Mouse (Mus musculus) erythroblast, adult 5-6 weeks (primary cell): ENCODE results near the gene Usp48. TPM values are rescaled to one million over a fixed set of nuclear protein-coding genes. Genes with fewer than 3 reads are reported as not detected.

Experiments
- ATAC-seq: replicated peaks from 2 replicates; pipeline ENCODE4 v1.8.0; 2016; ENCODE audit warnings: moderate number of reproducible peaks, mild to moderate bottlenecking, moderate TSS enrichment, inconsistent platforms; ENCODE audit not compliant: poor library complexity, low FRiP score, severe bottlenecking
- total RNA-seq, 2 experiments: library from RNA; stranded (forward) in 1 of 2; stranded (reverse) in 1 of 2; fragments of 150-400 nt in 1 of 2; fragments of 200-764, 138-1000 nt in 1 of 2; gene quantifications; 2 replicates each; pipeline versions ENCODE4 v1.2.3 to v1.2.4; 2015 to 2017; ENCODE audit warnings: low replicate concordance in 2 of 2

The Usp48 gene
- total RNA-seq, 2 experiments from 2014 or later = 43.4 to 46.5 TPM

- ATAC-seq = no peak
Measured at GRCm38 (mm10) chr4:137607023-137607422, 13.5 kb downstream of the Usp48 start.

- ATAC-seq = no peak
Measured at GRCm38 (mm10) chr4:137609281-137609680, 15.7 kb downstream of the Usp48 start.

- ATAC-seq = 0 out of 2 replicates have a peak, but pooled peaks have one; percentile 35
Measured at GRCm38 (mm10) chr4:137609702-137610101, 16.1 kb downstream of the Usp48 start.

DNA sequence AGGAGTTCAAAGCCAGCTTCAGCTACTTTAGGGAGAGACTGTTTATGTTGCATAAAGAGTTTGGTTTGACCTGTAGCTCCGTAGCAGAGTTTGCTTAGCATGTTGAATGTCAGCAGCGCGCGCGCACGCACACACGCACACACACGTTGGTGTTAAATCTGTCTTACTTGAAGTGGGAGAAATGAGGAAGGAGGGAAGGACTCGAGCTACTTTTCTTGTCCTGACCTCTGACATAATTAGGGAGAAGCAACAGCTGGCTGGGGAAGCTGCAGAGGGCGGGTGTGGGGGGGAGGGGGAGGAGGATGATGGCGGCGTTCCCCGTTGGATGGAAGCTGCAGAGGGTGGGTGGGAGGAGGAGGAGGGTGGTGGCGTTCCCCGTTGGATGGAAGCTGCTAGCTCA, 16.7 kb downstream of the Usp48 start:
- no peak for ATAC-seq

GRCm38 (mm10) chr4:137622847-137623246, 29.3 kb downstream of the Usp48 start:
- ATAC-seq = no peak

- no peak for ATAC-seq
Measured at GRCm38 (mm10) chr4:137627476-137628235, 34.1 kb downstream of the Usp48 start.

- no peak for ATAC-seq
Measured at GRCm38 (mm10) chr4:137628400-137628799, 34.8 kb downstream of the Usp48 start.

DNA sequence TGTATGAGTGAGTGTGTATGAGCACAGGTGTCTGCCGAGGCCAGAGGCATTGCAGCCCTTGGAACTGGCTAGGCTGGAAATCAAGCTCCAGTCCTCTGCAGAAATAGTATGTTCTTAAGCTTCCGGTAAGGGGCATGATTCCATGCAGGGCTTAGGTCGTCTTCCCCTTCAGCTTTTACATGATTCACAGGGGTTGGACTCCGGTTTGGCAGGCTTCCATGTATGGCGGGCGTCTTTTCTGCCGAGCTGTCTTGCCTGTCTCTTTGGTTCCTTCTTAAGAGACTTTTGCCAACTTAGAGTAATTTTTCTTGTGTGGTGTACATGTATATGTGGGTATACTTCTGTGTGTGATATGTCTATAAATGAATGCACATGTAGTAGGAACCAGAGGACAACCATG, 35.8 kb downstream of the Usp48 start:
- no peak for ATAC-seq

DNA sequence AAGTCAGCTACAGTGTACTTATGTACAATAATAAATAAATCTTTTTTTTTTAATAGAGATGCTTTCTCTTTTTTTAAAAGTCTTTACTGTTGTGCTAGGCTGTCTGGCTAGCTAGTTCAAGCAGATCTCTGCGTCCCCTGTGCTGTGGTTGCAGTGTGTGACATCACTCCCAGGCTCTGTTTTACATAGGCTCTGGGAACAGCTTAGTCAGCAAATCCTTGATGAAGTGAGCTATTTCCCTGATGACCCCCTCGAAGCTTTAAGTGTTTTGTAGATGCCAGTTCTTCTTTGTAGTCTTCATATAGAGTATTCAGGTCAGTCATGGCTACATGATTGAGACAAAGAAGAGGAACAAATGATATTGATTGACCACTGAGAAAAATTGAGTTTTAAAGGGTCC, 36.6 kb downstream of the Usp48 start:
- no peak for ATAC-seq

DNA sequence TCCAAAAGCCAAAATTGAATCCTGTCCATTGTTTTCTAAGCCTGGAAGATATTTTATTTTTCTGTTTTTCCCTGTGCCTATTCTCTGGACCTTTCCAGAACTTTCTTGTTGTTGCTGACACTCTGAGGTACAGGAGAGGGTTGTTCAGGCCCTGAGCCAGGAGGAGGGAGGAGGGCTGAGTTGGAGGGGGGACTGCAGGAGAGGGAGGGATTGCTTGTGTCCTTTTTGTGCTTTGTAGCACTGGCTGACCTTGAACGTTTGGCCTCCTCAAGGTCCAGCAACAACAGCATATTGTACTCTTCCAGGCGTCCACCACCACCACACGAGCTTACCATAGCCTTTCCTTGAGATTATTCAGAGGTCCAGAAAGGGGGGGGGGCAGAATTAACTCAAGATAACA, 38.0 kb downstream of the Usp48 start:
- no peak for ATAC-seq

GRCm38 (mm10) chr4:137633394-137633793, 39.8 kb downstream of the Usp48 start:
- no peak for ATAC-seq

DNA sequence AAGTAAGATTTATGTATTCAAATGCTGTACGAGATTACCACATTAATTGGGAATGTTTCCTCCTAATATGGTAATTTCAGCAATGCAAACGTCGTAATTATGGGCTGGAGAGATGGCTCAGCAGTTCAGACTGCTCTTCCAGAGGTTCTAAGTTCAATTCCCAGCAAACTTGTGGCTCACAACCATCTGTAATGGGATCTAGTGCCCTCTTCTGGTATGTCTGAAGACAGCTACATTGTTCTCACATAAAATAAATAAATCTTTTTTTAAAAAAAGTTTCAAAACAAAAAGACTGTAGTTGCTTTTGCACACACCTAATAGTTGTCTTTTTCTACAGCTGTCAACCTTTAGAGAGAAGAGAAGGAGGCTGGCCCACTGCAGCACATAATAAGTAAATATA, 43.0 kb downstream of the Usp48 start:
- ATAC-seq = no peak

DNA sequence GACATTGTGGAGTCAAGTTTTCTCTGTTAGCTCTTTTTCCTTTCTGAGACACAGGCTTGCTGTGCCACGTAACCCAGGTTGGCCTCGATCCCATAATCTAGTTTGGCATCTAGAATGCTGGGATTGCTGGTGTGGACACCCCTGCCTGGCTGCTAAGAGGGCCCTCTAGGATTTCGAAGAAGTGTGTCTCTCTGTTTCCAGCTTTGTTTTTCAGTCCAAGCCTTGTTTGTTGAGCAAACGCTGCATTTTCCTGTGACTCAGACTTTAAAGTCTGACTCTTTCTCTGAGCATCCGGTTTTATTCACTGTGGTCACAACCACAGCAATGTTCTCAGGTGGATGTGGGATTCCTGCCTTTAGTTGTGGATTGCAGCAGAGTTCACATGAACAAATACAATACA, 48.0 kb downstream of the Usp48 start:
- no peak for ATAC-seq

DNA sequence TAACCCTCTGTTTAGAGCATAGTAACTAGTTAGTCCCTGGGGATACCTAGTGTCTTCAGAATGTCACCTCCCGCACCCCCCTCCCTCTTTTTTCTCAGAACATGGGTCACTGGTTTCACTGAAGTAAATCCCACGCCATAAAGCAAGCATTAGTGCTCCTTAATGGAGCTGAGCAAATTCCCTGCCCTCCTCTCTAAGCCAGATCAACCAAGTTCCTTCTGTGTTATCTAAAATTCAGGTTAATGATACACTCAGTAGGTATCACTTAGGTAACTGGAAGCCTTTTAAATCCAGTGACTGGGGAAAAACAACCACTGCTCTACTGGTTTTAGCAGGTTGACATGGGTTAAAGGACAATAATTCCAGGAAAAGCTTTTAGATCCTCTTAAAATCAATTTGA, 48.5 kb downstream of the Usp48 start:
- no peak for ATAC-seq

- no peak for ATAC-seq
Measured at GRCm38 (mm10) chr4:137643459-137643858, 49.9 kb downstream of the Usp48 start.

- ATAC-seq = no peak
Measured at GRCm38 (mm10) chr4:137646262-137646661, 52.7 kb downstream of the Usp48 start.

- no peak for ATAC-seq
Measured at GRCm38 (mm10) chr4:137647648-137648047, 54.1 kb downstream of the Usp48 start.

GRCm38 (mm10) chr4:137648230-137648629, 54.7 kb downstream of the Usp48 start:
- no peak for ATAC-seq

GRCm38 (mm10) chr4:137650912-137651311, 57.4 kb downstream of the Usp48 start:
- no peak for ATAC-seq

DNA sequence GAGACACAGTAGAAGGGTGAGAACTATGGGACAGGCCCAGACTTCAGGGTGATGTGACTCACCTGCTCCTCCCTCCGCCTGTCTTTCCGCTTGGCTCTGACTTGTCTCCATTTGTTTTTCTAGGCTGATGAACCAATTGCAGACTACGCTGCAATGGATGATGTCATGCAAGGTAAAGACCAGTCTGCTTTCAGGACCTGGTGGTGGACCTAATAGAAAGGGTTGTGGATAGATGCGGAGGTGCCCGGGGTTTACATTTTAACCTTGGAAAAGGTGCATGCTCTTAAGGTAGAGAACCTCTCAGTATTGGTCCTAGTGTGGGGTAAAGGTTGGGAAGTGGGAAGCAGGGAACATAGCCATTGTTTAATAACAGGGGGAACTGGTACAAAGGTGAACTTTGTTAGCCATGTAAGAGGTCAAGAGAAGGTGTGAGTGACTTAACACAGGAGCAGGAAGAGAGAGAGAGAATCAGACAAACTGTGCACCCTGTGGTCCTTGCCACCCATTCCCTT, 59.3 kb downstream of the Usp48 start:
- no peak for ATAC-seq

DNA sequence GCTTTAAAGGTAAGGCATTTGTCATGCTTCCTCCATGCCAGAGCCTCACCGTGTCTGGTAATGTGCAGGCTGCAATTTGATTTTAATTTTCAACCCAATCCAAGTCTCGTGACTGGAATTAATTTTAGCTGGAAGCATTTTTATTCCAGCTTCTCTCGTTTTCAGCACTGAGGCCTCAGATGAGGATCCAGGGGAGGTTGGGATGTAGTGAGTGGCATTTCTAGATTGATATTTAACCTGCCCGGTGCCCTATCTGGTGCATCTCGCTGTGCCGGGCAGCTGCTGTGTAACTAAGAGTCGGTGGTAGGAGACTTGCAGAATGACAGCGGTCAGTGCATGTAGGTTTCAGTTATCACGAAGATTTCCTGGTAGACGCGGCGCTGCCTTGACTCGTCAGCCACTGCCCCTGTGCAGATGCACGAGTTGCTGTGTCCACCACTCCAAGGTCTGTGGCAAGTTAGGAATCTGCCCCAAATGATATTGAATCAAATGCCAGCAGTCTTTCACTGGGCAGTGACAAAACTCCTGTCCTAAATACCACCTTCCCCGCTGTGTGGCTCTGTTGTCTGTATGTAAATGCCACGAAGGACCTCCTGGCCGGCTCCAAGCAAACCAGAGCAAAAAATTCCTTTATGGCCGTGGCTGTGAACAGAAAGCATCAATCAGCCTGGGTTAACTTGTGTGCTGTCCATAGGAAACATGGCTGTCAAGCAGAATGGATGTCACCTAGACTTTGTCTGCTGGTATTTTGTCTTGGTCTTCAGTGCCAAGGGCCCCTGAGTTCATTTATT, 61.9 kb downstream of the Usp48 start:
- no peak for ATAC-seq
